Mouse (Mus musculus) frontal cortex, postnatal 14 days (tissue): Measurements from ENCODE around the gene Rnf44.

Source experiments
- DNase-seq, 2 experiments: peaks; one replicate each; pipeline ENCODE4 v3.0.0; 2022; ENCODE audit warnings: low spot score in 2 of 2

Rnf44 gene

DNA sequence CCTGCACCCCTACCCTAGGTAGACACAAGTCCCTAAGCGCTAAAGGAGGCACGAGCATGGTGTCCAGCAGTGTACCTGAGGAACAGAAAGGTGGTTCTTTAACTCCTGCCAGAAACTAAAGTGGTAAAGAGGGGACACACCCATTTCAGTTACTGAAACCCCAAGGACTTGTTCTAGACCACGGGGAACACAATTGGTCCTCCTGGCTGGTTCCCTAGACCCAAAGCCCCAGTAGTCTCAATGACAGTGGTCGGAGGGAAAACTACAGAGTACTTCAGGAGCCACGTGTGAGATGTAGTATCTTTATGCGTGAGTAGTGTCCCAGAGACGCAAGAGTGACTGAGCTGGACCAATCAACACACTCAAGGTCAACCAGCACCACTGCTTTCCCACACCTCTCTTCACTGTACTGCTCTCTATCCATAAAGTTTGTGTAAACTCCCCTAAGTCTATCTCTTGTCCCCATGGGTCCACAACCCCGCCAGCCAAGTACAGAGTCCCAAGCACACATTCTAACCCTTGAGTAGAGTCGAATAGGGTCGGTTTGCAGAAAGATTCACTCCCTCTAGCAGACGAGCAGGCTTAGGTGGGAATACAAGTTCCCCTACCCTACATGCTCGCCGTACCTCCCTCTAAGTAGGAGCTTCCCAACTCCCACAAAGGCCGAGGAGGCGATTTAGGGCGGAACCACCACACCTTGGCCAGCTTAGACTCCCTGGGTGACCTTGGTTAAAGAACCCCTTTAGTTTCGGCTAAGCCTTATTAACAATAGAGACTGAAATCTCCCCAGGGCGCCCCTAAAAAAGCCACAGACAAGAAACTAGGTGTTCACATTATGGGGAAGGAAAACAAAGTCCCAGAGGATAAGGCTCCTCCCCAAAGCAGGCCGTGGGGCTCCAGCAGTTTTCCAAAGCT, 7.3 kb downstream of the Rnf44 start:
- peak in 1 of 2 experiments; percentile 9 for DNase-seq

- peak in 1 of 2 experiments; percentile 16 for DNase-seq
Observed at GRCm38 (mm10) chr13:54685174-54685573, 8.5 kb downstream of the Rnf44 start.

DNA sequence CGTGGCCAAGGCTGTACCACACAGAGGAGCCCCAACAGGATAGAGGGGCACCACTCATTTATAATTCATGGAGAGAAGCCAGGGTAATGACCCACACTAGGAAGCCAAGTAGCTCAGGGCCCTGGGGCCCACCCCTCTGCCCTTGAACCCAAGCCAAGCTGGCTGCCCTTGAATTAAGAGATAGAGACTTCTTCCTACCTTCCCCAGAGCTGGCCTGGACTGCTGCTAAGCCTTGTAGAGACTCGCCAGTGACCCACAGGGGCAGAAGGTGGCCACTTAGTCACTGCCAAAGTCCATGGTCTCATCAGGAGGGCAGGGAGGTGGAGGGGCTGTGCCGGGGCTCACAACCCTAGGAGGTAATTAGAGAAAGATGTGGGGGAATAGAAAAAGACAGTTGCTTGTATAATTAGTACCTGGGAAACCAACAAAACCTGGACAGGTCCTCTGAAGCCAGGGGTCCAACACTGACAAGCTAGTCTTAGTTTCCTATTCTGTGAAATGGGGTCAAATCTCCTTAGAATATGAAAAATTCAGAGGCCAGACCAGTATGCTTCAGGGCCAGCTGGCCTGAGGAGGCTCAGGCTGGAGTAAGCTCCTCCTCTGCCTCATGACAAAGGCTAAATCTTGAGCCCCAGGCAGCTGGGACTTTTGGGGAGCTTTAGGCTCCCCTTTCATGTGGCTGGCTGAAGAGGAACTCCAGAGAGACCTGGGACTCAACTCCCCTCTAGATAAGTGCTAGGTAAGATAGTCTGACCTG, 9.4 kb downstream of the Rnf44 start:
- no peak for DNase-seq

DNA sequence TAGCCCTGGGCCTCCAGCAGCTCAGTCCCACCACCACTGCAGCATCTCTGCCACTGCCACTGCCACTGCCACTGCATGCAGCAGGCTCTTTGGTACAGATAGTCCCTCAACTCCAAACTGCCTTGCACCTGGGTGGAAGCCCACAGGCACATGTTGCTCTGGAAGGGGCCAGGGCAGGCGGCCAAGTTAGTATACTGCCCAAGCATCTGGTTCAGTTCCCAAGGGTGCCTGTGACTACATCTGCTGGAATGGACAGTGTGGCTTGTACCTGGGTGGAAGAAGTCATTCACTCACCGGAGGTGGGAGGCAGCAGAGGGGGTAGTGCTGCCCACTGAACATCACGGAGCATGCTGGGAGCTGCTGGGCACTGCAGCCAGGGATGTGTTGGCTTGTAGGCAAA, 10.4 kb downstream of the Rnf44 start:
- DNase-seq, result no peak

DNA sequence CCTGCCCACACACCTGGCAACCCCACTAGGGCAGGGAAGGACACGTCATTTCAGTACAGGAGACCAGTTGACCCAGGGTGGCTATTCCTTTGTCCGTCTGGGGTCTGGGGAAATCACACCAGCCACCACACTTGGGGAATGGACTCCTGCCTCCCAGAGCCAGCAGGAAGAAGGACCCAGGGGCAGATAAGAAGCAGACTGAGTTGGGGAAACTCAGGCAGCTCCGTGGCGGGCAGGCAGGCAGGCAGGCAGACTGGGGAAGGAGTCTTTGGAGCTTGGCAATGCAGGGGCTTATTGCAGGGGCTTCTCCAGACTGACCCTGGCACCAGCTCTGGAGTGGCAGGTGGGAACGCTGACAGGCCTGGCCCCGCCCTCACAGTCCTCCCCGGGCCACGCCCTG, 12.4 kb downstream of the Rnf44 start:
- DNase-seq, result no peak

- no peak for DNase-seq
Observed at GRCm38 (mm10) chr13:54680184-54680853, 13.4 kb downstream of the Rnf44 start.

DNA sequence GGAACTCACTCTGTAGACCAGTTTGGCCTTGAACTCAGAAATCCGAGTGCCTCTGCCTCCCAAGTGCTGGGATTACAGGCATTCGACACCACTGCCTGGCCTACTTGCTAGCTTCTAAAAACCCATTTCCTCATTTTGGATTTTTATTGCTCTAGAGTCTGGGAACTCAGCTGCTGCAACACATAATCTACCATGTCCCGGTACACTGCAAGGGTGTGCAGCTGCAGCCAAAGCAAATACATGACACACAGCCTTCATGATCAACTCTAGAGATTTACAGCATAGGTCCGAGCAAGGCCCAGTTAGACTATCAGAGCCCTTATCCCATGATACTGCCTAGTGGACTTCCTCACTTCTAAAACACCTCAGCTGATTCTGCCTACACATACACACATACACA, 15.4 kb downstream of the Rnf44 start:
- DNase-seq, result no peak

- DNase-seq, result no peak
Observed at GRCm38 (mm10) chr13:54675895-54676590, 17.7 kb downstream of the Rnf44 start.

DNA sequence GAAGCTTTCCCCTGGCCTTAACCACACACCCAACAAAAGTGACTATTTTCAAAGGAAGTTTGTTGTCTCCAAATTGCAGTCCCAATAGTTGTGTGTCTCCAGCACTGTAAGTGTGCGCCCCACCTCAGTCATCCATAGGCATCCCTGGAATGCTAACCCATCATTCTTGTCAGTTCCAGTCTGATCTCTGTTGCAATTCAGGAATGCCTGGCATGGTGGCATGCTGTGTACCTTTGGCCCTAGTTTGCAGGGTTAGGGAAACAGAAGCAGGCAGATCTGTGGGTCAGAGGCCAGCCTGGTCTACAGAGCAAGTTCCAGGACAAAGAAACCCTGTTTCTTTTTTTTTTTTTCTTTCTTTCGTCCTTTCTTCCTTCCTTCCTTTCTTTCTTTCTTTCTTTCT, 23.2 kb downstream of the Rnf44 start:
- DNase-seq, result no peak

DNA sequence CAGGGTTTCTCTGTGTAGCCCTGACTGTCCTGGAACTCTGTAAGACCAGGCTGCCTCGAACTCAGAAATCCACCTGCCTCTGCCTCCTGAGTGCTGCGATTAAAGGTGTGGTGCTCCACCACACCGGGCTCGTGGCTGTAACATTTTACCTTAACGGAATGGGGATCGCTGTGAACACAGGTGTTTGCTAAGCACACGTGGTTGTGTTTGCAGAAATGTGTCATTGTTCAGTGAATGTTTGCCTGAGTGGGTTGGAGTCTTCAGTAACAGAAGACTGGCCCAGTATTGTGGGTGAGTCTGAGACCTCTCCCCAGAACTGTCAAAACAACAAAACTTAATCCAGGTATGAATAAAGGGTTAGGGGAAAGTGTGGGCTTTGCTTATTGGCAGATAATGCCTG, 28.6 kb downstream of the Rnf44 start:
- no peak for DNase-seq

DNA sequence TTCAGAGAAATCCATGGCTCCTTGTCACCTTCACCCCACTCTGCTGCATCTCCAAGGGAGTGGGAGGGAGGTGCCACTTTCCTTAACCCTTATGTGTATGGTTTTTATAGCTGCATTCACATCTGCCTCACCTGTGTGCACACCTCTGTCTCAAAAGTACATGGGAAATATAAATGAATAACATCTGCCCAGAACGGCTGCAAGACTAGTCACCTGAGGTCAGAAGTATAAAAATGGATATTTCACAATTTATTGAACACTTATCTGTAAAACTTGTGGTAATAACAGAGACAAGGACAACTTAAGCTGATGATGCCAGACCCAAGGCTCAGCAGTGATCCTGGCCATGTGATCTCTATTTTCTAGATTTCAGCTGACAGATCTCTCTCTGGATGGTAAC, 29.2 kb downstream of the Rnf44 start:
- no peak for DNase-seq

- DNase-seq, result no peak
Observed at GRCm38 (mm10) chr13:54663999-54664398, 29.7 kb downstream of the Rnf44 start.

DNA sequence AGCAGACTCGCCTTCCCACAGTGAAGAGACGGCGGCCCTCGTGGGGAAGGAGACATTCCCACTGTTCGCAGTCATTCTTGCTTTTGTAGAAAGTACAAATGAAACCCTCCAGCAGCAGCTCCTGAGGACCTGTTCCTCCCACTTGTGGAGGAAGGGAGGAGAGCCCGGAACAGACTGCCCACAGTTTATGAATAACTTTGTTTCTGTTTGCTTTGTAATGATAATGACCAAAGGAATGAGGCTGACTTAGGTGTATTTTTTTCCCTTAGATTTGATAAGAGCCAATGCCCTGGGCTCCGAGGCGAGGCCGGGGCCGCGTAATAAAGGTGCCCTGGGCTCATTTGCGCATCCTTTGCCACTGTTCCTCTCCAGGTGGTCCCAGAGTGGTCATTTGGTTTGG, 32.3 kb downstream of the Rnf44 start:
- DNase-seq, result no peak

DNA sequence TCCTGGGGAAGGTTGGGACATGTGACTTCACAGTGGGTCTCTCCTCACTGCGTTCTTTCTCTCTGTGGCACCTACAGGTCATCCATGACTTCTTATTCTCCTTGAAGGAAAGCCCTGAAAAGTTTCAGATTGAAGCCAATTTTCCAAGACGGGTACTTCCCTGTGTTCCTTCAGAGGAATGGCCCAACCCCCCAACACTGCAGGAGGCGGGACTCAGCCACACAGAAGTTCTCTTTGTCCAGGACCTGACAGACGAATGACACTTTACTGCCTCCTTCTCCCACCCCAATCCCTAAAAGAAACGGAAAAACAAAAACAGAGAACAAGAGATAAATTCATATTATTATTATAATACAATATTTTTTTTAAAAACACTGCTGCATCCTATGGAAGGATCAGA, 32.8 kb downstream of the Rnf44 start:
- no peak for DNase-seq

DNA sequence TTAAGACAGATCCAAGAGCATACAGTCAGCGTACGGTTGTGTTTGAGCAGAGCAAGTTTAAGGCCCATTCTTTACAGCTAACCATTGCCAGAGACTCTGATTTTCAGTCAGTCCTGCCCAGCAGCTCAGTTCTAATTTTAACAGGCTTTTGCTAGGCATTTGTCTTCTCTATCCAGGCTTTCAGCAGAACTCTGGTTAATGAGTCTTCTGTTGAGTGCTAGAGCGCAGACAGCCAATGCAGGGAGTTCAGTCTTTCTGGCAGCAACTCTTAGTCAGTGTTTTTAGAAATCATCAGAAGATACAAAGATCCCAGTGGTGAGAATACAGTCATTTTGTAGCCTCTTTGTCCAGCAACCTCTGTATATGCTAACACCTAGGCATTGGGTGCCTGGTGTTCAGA, 43.2 kb downstream of the Rnf44 start:
- DNase-seq, result no peak

DNA sequence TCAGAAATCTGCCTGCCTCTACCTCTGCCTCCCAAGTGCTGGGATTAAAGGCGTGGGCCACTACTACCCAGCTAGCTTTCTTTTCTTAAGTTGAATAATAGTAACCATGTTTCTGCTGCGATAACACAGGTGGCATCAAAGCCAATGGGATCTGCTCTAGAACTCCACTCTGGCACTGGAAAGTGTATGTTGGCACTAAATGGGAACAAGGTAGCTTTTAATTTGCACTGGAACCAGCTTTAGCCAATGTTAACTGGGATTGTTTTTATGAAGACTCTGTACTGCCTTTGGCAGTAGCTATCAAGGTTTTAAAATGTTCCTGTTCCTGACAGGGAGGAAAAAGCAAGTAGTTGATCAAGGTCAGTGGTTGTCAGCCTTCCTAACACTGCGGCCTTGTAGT, 58.7 kb downstream of the Rnf44 start:
- no peak for DNase-seq

DNA sequence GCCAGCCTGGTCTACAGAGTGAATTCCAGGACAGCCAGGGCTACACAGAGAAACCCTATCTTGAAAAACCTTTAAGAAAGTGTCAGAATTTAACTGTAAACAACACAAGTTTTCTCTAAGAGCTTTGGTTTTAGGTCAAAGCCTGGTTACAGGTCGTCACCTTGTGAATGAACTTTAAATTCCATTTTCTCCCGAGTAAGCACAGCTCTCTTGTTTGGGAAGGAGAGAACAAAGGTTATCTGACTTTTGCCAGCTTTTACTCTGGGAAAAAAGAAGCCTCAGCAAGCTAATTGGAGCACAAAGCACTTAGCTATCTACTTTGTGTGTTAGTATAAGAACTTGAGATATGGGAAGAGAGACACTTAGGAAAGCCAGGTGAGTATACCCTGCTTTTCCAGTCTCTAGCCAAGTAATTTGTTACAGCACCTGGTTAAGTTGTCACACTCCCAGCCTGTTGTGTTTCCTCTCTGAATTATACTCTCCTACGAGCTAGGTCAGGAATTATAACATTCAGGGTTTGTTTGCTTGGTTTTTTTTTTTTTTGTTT, 60.9 kb downstream of the Rnf44 start:
- DNase-seq, result no peak
